Comparison of ENCODE assay signal across 20 mouse cellular contexts in the genomic region with DNA sequence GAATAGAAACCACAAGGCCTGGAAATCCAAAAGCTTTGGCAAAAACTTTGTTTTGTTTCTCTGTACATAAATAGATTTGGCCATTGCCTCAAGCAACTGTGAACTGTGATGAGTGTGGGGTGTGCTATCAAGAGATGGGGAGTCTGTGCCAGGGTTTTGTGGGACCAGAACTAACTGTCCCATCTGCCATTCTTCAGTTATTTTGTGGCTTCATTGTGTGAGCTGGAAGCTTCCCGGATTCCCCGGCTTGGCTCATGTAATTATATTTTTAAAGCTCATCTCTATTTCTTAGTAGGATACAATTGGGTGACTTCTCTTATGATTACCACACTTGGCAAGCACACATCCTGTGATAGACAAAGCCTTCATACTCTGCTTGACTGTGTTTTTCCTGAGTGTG.
DNase-seq lines count a peak whose midpoint lies in the region; TF ChIP-seq lines count a peak whose summit lies in the region.
"Had no signal": no experiment of that assay in that cellular context is flagged by ENCODE, and none has a peak within 500 bp of the region (broad histone marks: within the 10 kb centered on the region; RNA-seq: fewer than 3 reads in every experiment).

No protein-coding gene starts in this region.

- intact Hi-C loops in gastrocnemius, postnatal 14 days (cut with DNase I; ENCODE audit: low total_unique reads): no loop called here

- TF ChIP-seq POLR2A in thymus, adult 2 months (IDR thresholded peaks at IDR 0.05; ENCODE audit: control insufficient read depth, extremely low read depth, insufficient read depth, low read length, poor library complexity): no peak

- H3K27me3 ChIP-seq in thymus, adult 2 months (ENCODE audit: control insufficient read depth, insufficient read depth, low read length): no peaks in the 10 kb centered on the region
- H3K27me3 ChIP-seq in hindbrain, embryonic 10.5 days (ENCODE audit: insufficient read depth, poor library complexity, severe bottlenecking): no peaks in the 10 kb centered on the region
- H3K27me3 ChIP-seq: forebrain, embryonic 15.5 days; limb, embryonic 13.5 days; liver, embryonic 15.5 days; midbrain, embryonic 15.5 days; Patski had no signal

- no peak overlapping the region for H3K4me3 ChIP-seq in layer of hippocampus, adult 2 months
- H3K4me3 ChIP-seq in thymus, adult 2 months (ENCODE audit: control insufficient read depth, insufficient read depth, low read length): no peak overlapping the region
- no peak overlapping the region for H3K4me3 ChIP-seq in hindbrain, embryonic 10.5 days
- H3K4me3 ChIP-seq: erythroblast, embryonic 14.5 days; forebrain, embryonic 15.5 days; limb, embryonic 13.5 days; liver, embryonic 15.5 days; midbrain, embryonic 15.5 days had no signal

- no peak overlapping the region for H3K27ac ChIP-seq in layer of hippocampus, adult 2 months
- no peak overlapping the region for H3K27ac ChIP-seq in thymus, adult 2 months (ENCODE audit: control insufficient read depth, insufficient read depth, low read length)
- H3K27ac ChIP-seq in hindbrain, embryonic 10.5 days: no peak overlapping the region
- H3K27ac ChIP-seq: forebrain, embryonic 15.5 days; limb, embryonic 13.5 days; liver, embryonic 15.5 days; midbrain, embryonic 15.5 days had no signal

- DNase-seq in gastrocnemius, postnatal 14 days: peak; percentile 6
- no peak for DNase-seq in gastrocnemius, postnatal 10 days
- DNase-seq in ovary, adult 18-20 months (ENCODE audit: low spot score): peak; percentile 17
- DNase-seq in ovary, postnatal 14 days (ENCODE audit: low spot score): no peak
- DNase-seq in layer of hippocampus, adult 2 months (ENCODE audit: low spot score in 2 of 2): peak; percentile 41 to 43
- DNase-seq in lung, postnatal 36 days: peak; percentile 26
- no peak for DNase-seq in thymus, adult 2 months
- no peak for DNase-seq in hindbrain, embryonic 10.5 days (ENCODE audit: low spot score)
- DNase-seq: adrenal gland, postnatal 25 days; cerebellum, adult 9-11 months; embryo, embryonic 11 days; kidney, adult 11 months; kidney, postnatal 14 days; thymus, postnatal 36 days had no signal

- H3K36me3 ChIP-seq in thymus, adult 2 months (ENCODE audit: control insufficient read depth, insufficient read depth, low read length): no peaks in the 10 kb centered on the region
- no peaks in the 10 kb centered on the region for H3K36me3 ChIP-seq in hindbrain, embryonic 10.5 days
- H3K36me3 ChIP-seq: forebrain, embryonic 15.5 days; limb, embryonic 13.5 days; liver, embryonic 15.5 days; midbrain, embryonic 15.5 days had no signal

- no peaks in the 10 kb centered on the region for H3K9me3 ChIP-seq in hindbrain, embryonic 10.5 days
- H3K9me3 ChIP-seq: forebrain, embryonic 15.5 days; limb, embryonic 13.5 days; liver, embryonic 15.5 days; midbrain, embryonic 15.5 days had no signal

- H3K4me1 ChIP-seq in thymus, adult 2 months (replicated peaks; ENCODE audit: control insufficient read depth, insufficient read depth, low read length): no peaks in the 10 kb centered on the region
- no peaks in the 10 kb centered on the region for H3K4me1 ChIP-seq in hindbrain, embryonic 10.5 days (replicated peaks)
- H3K4me1 ChIP-seq: forebrain, embryonic 15.5 days; limb, embryonic 13.5 days; liver, embryonic 15.5 days; midbrain, embryonic 15.5 days had no signal

- 96% methylated on average over 2 of the region's 2 CpGs for WGBS in thymus, adult 2 months
- WGBS in hindbrain, embryonic 10.5 days: 95% methylated on average over 2 of the region's 2 CpGs

- TF ChIP-seq CTCF in layer of hippocampus, adult 2 months (conservative IDR thresholded peaks at IDR 0.05): no peak
- no peak for TF ChIP-seq CTCF in thymus, adult 2 months (IDR thresholded peaks at IDR 0.05; ENCODE audit: borderline replicate concordance, control insufficient read depth, extremely low read depth, insufficient read depth, low read length, poor library complexity)

Comparison
In these comparisons a context has a peak if more than half of its experiments do, and no peak if none do; other contexts are left out.
1. DNase-seq: peak in gastrocnemius, postnatal 14 days (single experiment), ovary, adult 18-20 months (single experiment), layer of hippocampus, adult 2 months (2 of 2) and lung, postnatal 36 days (single experiment); none in gastrocnemius, postnatal 10 days (single experiment), ovary, postnatal 14 days (single experiment), thymus, adult 2 months (single experiment) and hindbrain, embryonic 10.5 days (single experiment).